Mouse (Mus musculus) thymus, adult 2 months (tissue): ENCODE results near the gene Hoxd12. TPM values are rescaled to one million over a fixed set of nuclear protein-coding genes. Genes with fewer than 3 reads are reported as not detected.

Experiments used
- DNase-seq: peaks from one replicate; pipeline ENCODE4 v3.0.0; 2021
- H3K27ac ChIP-seq: fragments of 200-500 bp; 2 replicates; pipeline ENCODE4 v1.5.1; 2012; ENCODE audit warnings: low read length, control low read depth; ENCODE audit not compliant: control insufficient read depth, insufficient read depth
- H3K27me3 ChIP-seq: fragments of 200-500 bp; 2 replicates; pipeline ENCODE4 v1.6.1; 2012; ENCODE audit warnings: mild to moderate bottlenecking, low read length, moderate library complexity, mixed read lengths; ENCODE audit not compliant: control insufficient read depth, insufficient read depth
- H3K36me3 ChIP-seq: fragments of 200-500 bp; 2 replicates; pipeline ENCODE4 v1.6.1; 2012; ENCODE audit warnings: mild to moderate bottlenecking, low read length, moderate library complexity; ENCODE audit not compliant: control insufficient read depth, insufficient read depth
- H3K4me1 ChIP-seq: fragments of 200-500 bp; replicated peaks from 2 replicates; pipeline ENCODE4 v1.6.1; 2012; ENCODE audit warnings: low read length; ENCODE audit not compliant: control insufficient read depth, insufficient read depth
- H3K4me3 ChIP-seq: fragments of 200-500 bp; 2 replicates; pipeline ENCODE4 v1.5.1; 2012; ENCODE audit warnings: mild to moderate bottlenecking, low read length, control low read depth, moderate library complexity; ENCODE audit not compliant: control insufficient read depth, insufficient read depth
- CTCF ChIP-seq: fragments of 200-500 bp; IDR thresholded peaks from 2 replicates; pipeline ENCODE4 v1.5.1; 2012; ENCODE audit warnings: mild to moderate bottlenecking, control low read depth, low read length, moderate library complexity, borderline replicate concordance; ENCODE audit not compliant: control insufficient read depth, poor library complexity, insufficient read depth; ENCODE audit errors: extremely low read depth
- POLR2A ChIP-seq: fragments of 200-500 bp; IDR thresholded peaks from 2 replicates; pipeline ENCODE4 v1.6.1; 2012; ENCODE audit warnings: mild to moderate bottlenecking, low read length, control low read depth, moderate library complexity; ENCODE audit not compliant: control insufficient read depth, poor library complexity, insufficient read depth; ENCODE audit errors: extremely low read depth
- WGBS: fragments of 180-500 bp; shearing (Covaris S2); methylation state at CpG from one replicate; pipeline ENCODE4 v1.1.7; 2018; 5-methylcytosine and 5-hydroxymethylcytosine counted together
- polyA plus RNA-seq: library from polyadenylated mRNA; depleted of rRNA; stranded (reverse); fragments of >200 nt; gene quantifications from 2 replicates; pipeline ENCODE4 v1.2.3, GENCODE M21; 2012

The Hoxd12 gene
- polyA plus RNA-seq, 1 experiment, result not detected

DNA sequence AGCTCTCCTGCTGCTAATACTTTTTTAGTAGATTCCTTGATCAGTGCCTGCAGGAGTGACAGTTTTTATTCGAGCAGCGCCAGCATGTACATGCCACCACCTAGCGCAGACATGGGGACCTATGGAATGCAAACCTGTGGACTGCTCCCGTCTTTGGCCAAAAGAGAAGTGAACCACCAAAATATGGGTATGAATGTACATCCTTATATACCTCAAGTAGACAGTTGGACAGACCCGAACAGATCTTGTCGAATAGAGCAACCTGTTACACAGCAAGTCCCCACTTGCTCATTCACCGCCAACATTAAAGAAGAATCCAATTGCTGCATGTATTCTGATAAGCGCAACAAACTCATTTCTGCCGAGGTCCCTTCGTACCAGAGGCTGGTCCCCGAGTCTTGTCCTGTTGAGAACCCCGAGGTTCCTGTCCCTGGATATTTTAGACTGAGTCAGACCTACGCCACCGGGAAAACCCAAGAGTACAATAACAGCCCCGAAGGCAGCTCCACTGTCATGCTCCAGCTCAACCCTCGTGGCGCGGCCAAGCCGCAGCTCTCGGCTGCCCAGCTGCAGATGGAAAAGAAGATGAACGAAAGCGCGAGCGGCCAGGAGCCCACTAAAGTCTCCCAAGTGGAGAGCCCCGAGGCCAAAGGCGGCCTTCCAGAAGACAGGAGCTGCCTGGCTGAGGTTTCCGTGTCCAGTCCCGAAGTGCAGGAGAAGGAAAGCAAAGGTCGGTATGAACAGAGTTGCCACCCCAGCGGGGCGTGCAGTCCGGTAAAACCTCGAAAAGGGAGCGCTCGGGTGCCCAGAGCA is 17.4 kb downstream of the Hoxd12 start:
- DNase-seq, result no peak
- Histone ChIP-seq H3K27me3 (peaks cover 41% of the 10 kb centered on the region), H3K4me1 (no peaks in the 10 kb centered on the region), H3K4me3 (no peak overlapping the region), H3K36me3 (no peaks in the 10 kb centered on the region), H3K27ac (no peak overlapping the region)
- TF ChIP-seq CTCF (no peak), POLR2A (no peak)
- WGBS, result 9% methylated on average over 35 of the region's 35 CpGs

DNA sequence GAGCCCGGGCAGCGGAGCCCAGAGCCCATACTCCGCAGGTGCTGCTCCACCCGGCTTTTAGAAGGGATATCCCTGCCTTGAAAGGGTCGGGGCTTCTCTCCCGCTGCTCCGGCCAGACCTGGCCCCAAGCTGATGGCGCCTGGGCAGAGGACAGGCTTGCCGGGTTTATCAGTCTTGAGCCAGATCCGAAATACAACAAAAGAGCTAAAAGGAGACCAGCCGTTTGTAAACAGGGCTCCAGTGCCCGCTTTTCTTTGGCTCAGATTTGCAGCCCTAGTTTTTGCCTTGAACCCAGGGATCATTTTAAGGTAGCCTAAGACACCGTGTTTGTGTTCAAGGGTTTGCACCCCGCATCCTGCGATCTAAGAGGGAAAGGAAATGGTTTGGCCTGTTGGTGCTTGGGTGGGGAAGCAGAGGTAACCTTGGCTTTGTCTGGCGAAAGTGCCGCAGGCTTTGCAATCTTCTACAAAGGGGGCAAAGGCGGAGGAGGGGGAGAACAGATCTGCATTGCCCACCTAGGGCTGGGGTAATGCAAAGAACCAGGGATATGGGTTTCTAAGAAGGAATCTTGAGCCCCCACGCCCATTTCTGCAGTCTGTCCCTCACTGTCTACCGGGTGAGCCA is 18.1 kb downstream of the Hoxd12 start:
- no peak for DNase-seq
- H3K4me1 ChIP-seq, result no peaks in the 10 kb centered on the region; the same call in 1 of the 2 replicates
- no peak for TF ChIP-seq CTCF
- no peak for TF ChIP-seq POLR2A
- 6% methylated on average over 20 of the region's 20 CpGs for WGBS
- H3K27me3 ChIP-seq, result peaks cover 35% of the 10 kb centered on the region
- H3K4me3 ChIP-seq, result no peak overlapping the region
- no peaks in the 10 kb centered on the region for H3K36me3 ChIP-seq
- no peak overlapping the region for H3K27ac ChIP-seq

GRCm38 (mm10) chr2:74693432-74693827 is 18.6 kb downstream of the Hoxd12 start:
- no peak overlapping the region for H3K27ac ChIP-seq
- 19% methylated on average over 4 of the region's 4 CpGs for WGBS
- TF ChIP-seq POLR2A, result no peak
- TF ChIP-seq CTCF, result no peak
- H3K4me3 ChIP-seq, result no peak overlapping the region
- no peak for DNase-seq
- H3K36me3 ChIP-seq, result no peaks in the 10 kb centered on the region
- H3K27me3 ChIP-seq, result peaks cover 36% of the 10 kb centered on the region
- no peaks in the 10 kb centered on the region; the same call in 1 of the 2 replicates for H3K4me1 ChIP-seq

DNA sequence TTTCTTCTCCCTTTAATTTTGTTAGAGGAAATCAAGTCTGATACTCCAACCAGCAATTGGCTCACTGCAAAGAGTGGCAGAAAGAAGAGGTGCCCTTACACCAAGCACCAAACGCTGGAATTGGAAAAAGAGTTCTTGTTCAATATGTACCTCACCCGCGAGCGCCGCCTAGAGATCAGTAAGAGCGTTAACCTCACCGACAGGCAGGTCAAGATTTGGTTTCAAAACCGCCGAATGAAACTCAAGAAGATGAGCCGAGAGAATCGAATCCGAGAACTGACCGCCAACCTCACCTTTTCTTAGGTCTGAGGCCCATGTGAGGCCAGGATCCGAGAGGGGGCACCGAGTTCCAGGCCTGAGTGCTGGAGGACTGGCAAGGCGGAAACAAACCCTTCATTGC is 19.3 kb downstream of the Hoxd12 start:
- DNase-seq, result no peak
- WGBS, result 10% methylated on average over 16 of the region's 16 CpGs
- no peak overlapping the region for H3K4me3 ChIP-seq
- H3K36me3 ChIP-seq, result no peaks in the 10 kb centered on the region
- peaks cover 35% of the 10 kb centered on the region for H3K27me3 ChIP-seq
- no peak overlapping the region for H3K27ac ChIP-seq
- H3K4me1 ChIP-seq, result no peaks in the 10 kb centered on the region; the same call in 1 of the 2 replicates
- TF ChIP-seq POLR2A (no peak), CTCF (no peak)

DNA sequence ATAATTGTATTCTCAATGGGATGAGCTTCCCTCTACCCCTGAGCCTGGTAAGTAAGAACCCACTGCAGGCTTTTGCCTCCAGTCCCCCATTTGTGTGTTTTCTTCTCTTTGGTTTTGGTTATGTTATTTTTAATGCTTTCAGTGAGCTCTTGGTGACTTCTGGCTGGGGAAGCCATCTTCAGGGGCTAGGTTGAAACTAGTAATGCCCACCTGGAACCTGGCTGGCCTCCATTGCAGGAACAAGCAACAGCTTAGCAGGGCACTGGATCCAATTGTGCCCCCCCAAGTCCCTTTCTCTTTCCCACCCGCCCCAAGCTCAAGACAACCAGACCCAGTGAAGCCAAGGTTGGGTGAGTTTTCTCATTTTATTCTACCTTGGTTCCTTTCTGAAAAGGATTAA is 20.6 kb downstream of the Hoxd12 start:
- no peak overlapping the region for H3K4me3 ChIP-seq
- H3K27ac ChIP-seq, result no peak overlapping the region
- WGBS, result 28% methylated on average over 1 of the region's 1 CpGs
- DNase-seq, result no peak
- TF ChIP-seq CTCF, result no peak
- TF ChIP-seq POLR2A, result no peak
- H3K4me1 ChIP-seq, result no peaks in the 10 kb centered on the region; the same call in 1 of the 2 replicates
- peaks cover 38% of the 10 kb centered on the region for H3K27me3 ChIP-seq
- no peaks in the 10 kb centered on the region for H3K36me3 ChIP-seq

GRCm38 (mm10) chr2:74695813-74696430 is 21.1 kb downstream of the Hoxd12 start:
- Histone ChIP-seq H3K4me1 (no peaks in the 10 kb centered on the region; the same call in 1 of the 2 replicates), H3K27ac (no peak overlapping the region), H3K27me3 (peaks cover 40% of the 10 kb centered on the region), H3K4me3 (no peak overlapping the region), H3K36me3 (no peaks in the 10 kb centered on the region)
- DNase-seq, result no peak
- WGBS, result 27% methylated on average over 7 of the region's 7 CpGs
- TF ChIP-seq CTCF (no peak), POLR2A (no peak)
